Mouse (Mus musculus): Measurements from ENCODE around the gene Fat3.

The Fat3 gene

DNA sequence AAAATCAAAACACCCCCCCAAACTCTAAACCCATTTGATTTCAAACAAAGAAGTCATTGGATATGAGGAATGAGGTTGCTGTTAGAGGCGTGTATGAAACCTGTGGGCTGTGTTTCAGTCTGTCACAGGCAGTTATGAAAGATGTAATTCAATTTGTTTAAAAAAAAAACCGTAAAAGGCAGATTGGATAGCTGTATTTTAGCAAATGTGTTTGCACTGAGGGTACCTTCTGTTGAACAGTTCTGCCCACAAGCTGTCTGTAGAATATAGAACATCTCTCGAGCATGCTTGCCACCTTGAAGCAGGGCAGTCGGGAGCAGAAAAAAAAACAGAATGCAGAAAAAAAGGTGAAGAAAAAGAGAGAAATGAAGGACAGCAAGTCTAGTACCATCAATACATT, 472.0 kb downstream of the Fat3 start:
- no peak for DNase-seq (ENCODE audit: low read depth, low spot score)

DNA sequence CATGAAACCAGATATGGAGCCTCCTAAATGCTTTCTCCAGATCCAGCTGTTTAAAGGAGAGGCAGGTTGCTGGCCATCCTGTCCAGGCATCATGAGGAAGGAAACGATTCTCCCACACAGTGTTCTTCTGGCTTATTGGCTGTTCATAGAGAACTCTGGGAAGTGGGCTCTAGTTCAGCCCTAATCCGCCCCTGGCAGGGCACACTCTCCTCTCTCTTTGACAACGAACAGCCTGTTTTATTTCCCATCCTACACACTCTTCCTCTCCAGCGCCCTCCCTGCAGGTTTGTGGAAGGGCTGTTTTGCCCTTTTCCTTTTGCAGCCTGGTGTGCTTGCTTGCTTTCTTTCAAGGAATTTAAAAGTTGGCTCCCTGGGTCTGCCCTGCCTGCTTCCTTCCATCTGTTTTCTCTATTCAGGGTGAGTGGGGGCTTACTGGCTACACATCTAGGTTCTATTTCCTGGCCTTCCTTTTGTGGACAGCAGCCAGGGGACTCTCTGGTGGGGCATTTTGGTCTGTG, 472.6 kb downstream of the Fat3 start:
- DNase-seq (ENCODE audit: low read depth, low spot score), result no peak

DNA sequence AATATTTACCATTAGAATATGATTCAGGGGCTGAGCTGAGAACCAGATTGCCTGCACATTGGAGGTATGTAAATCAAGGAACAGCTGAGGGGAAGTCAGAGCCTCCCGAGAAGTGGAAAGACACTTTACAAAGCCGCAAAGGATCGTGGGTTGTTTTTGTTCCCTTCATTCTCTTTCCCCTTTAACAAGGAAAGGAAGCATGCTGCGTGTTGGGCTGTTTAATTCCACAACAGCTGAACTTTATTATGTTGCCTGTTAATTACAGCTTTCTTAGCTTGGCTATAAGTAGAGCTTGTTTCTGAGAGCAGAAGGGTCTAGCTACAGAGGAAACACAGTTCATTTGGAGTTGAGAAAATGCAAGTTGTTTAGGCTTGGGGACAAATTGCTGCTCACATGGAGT, 475.0 kb downstream of the Fat3 start:
- no peak for DNase-seq (ENCODE audit: low read depth, low spot score)

DNA sequence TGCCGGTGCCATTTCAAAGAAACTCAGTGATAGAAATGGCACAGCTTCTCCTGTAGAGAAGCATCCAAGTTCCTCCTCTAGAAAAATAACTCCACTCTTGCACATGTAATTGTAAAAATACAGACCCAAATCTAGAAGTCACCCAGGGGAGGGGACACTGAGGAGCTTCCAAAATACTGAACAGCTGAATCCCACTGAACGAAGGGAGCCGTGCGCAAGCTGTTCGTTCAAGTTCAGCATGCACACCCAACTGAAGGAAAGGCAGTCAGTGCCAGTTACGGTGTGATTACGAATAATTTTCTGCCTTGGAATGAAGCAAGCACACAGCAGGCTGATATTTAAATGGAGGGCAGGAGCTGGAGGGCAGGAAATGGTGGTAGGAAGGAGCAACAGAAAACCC, 476.4 kb downstream of the Fat3 start:
- no peak for DNase-seq (ENCODE audit: low read depth, low spot score)

GRCm38 (mm10) chr9:16014115-16014514, 487.0 kb downstream of the Fat3 start:
- no peak for DNase-seq (ENCODE audit: low read depth, low spot score)

GRCm38 (mm10) chr9:16011382-16011781, 489.7 kb downstream of the Fat3 start:
- DNase-seq (ENCODE audit: low read depth, low spot score), result no peak

GRCm38 (mm10) chr9:16007516-16007915, 493.6 kb downstream of the Fat3 start:
- peak; percentile 67 for DNase-seq (ENCODE audit: low read depth, low spot score)

GRCm38 (mm10) chr9:16002991-16003390, 498.1 kb downstream of the Fat3 start:
- DNase-seq (ENCODE audit: low read depth, low spot score), result no peak

DNA sequence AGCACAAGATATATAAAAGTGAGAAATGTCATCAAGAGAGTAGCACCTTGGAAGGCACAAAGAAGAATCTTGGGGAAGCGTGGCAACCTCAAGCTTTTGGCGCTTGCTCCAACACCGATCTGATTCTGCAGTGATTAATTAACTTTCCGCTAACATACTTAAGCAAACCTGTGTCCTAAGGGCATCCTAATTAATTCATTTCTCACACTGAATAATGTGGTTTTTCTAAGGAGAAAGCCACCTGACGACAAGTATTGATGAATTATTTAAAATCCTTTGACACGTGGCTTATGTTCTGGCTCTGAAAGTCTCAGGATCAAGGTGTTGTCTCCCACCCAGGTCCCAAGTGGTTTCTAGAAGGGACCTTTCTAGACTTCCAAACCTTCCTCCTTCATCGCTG, 506.3 kb downstream of the Fat3 start:
- no peak for DNase-seq (ENCODE audit: low read depth, low spot score)

- DNase-seq (ENCODE audit: low read depth, low spot score), result no peak
Observed at GRCm38 (mm10) chr9:15994177-15994576, 506.9 kb downstream of the Fat3 start.

GRCm38 (mm10) chr9:15992158-15992846, 508.8 kb downstream of the Fat3 start:
- DNase-seq (ENCODE audit: low read depth, low spot score), result no peak

DNA sequence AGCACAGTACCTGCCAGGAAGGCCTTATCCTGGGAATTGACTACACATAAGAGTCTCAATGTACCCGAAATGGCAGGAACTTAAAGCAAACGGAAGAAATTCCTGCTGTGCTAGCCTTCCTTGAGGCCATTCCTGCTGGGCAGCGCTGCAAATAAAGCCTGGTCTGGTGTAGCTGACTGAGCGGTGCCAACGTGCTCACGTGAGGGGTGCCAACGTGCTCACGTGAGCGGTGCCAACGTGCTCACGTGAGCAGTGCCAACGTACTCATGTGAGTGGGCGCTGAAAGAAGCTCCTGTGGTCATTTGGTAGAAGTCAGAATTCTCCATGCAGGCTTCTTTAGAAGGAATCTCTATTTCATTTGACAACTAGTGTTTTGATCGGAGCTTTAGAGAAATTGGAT, 522.8 kb downstream of the Fat3 start:
- DNase-seq (ENCODE audit: low read depth, low spot score), result no peak

- DNase-seq (ENCODE audit: low read depth, low spot score), result no peak
Observed at GRCm38 (mm10) chr9:15976959-15977663, 524.0 kb downstream of the Fat3 start.

DNA sequence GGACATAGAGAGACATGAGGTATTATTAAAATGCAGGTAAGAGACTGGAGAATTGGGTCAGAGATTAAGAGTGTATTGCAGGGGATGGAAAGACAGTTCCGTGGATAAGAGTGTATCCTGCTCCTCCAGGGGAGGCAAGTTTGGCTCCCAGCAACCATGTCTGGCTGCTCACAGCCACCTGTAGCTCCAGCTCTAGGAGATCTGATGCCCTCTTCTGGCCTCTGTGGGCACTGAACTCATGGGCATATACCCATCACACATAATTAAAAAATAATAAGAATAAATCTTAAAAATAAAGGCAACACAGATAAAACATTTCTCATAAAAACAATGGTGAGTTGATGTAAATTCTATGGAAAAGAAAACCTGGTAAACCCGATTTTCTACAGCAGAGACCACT, 525.1 kb downstream of the Fat3 start:
- no peak for DNase-seq (ENCODE audit: low read depth, low spot score)

GRCm38 (mm10) chr9:15972201-15972600, 528.9 kb downstream of the Fat3 start:
- DNase-seq (ENCODE audit: low read depth, low spot score), result no peak

- DNase-seq (ENCODE audit: low read depth, low spot score), result no peak
Observed at GRCm38 (mm10) chr9:15971393-15971792, 529.7 kb downstream of the Fat3 start.

DNA sequence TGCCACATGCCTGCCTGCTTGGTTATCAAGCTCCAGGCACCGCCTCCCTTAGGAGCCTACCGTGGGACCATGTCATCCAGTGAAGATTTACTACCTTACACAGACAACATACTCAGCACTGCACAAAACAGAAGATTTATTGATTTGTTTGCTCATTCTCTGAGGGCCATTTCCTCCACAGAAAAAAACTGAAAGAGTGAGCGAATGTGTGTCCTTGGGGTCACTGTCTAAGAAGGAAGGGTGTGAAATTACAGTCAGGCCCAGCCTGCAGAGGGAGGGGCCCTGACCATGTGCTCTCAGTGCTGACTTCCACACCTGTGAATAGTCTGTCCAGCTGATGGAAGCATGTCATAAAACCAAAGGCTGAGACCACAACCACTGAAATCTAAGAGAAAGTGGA, 536.9 kb downstream of the Fat3 start:
- no peak for DNase-seq (ENCODE audit: low read depth, low spot score)

DNA sequence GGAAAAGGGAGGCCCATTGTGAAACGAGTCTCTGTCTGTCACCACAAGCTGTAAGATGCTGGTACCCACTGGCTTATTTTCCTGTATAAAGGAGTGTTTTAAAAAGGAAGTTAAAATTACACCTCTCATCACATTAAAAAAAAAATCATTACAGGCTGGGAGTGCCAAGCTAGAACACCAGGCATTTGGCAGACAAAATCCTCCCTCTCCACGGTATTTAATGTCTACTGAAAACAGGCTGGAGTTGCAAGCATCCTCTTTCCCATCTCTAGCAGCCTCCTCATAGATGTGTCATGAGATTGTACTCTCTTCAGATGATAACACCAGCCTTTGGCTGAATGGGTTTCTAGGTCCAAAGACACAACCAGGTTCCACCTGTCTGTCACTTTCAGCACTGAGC, 538.2 kb downstream of the Fat3 start:
- DNase-seq (ENCODE audit: low read depth, low spot score), result no peak

GRCm38 (mm10) chr9:15958224-15958787, 542.8 kb downstream of the Fat3 start:
- DNase-seq (ENCODE audit: low read depth, low spot score), result no peak

DNA sequence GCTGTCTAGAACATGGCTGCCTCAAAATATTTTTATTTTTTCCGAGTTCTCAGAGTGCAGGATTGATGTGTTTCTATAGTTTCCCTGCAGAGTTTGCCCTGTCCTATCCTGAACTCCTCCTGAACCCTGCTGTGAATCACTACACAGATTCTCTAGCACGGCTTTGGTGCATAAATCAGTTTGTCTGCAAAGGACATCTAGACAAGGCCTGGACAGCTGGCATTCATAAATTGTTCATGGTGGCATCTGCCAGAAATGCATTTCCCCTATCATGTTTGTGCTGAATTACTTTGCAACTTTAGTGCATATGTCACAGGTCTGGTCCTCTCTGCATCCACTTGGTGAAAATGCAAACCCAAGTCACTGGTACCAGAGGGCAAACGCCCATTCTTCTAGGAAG, 543.3 kb downstream of the Fat3 start:
- DNase-seq (ENCODE audit: low read depth, low spot score), result no peak

- no peak for DNase-seq (ENCODE audit: low read depth, low spot score)
Observed at GRCm38 (mm10) chr9:15955147-15955782, 545.8 kb downstream of the Fat3 start.

DNA sequence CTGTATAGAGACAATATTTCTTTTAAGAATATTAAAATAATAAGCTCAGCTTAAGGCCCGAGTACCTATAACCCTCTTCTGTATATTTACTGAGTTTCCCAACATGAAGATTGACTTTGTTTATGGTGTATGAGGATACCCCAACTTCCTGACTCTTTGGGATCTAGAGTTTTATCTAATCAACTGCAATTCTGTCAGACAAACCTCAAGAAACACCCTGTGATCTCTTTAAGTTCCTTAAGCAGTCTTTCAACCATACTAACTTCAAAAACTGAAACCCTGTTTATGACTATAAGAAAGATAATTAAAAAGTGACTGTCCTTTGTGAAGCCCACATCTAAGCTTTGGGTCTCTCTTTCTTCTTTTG, 546.8 kb downstream of the Fat3 start:
- no peak for DNase-seq (ENCODE audit: low read depth, low spot score)

All from retina, postnatal 7 days (tissue).